In genomic region chr8:126920845-126921244, GRCm38 (mm10) we compare ENCODE assay signal across 8 mouse cellular contexts. TPM values are rescaled to one million over a fixed set of nuclear protein-coding genes. Genes with fewer than 3 reads are reported as not detected.
DNase-seq lines count a peak whose midpoint lies in the region; ATAC-seq and TF ChIP-seq lines count a peak whose summit lies in the region.

No protein-coding gene starts in this region.

- DNase-seq in G1E (ENCODE audit: low spot score) = no peak
- DNase-seq in cerebellum, adult 2 months = peak; percentile 81 to 82
- peak; percentile 68 to 73 for DNase-seq in layer of hippocampus, adult 8-10 months (ENCODE audit: low spot score in 2 of 2)
- DNase-seq in thymus, postnatal 36 days = peak; percentile 62 to 68

- WGBS in cerebellum, adult 2 months = 9% methylated on average over 3 of the region's 3 CpGs
- WGBS in lung, embryonic 15.5 days = 18% methylated on average over 3 of the region's 3 CpGs

- no peaks in the 10 kb centered on the region; the same call in 1 of the 2 replicates for H3K4me1 ChIP-seq in G1E (ENCODE audit: insufficient read depth, low read depth, low read length)
- peaks cover 3% of the 10 kb centered on the region; the same call in 1 of the 2 replicates for H3K4me1 ChIP-seq in cerebellum, adult 2 months (ENCODE audit: control insufficient read depth, insufficient read depth, low read length)
- peaks cover 17% of the 10 kb centered on the region; the same call in 1 of the 2 replicates for H3K4me1 ChIP-seq in lung, embryonic 15.5 days

- no peak overlapping the region for H3K4me2 ChIP-seq in lung, embryonic 15.5 days

- no peaks in the 10 kb centered on the region for H3K27me3 ChIP-seq in G1E (ENCODE audit: insufficient read depth, low read length)
- H3K27me3 ChIP-seq in cerebellum, adult 2 months (ENCODE audit: control insufficient read depth, insufficient read depth, low read length) = no peaks in the 10 kb centered on the region
- H3K27me3 ChIP-seq in lung, embryonic 15.5 days = no peaks in the 10 kb centered on the region

- no peaks in the 10 kb centered on the region for H3K9me3 ChIP-seq in G1E (replicated peaks)
- no peaks in the 10 kb centered on the region for H3K9me3 ChIP-seq in lung, embryonic 15.5 days

- H3K4me3 ChIP-seq in G1E (ENCODE audit: low read depth, low read length) = no peak overlapping the region
- no peak overlapping the region for H3K4me3 ChIP-seq in cerebellum, adult 2 months (replicated peaks; ENCODE audit: insufficient read depth, low read depth, low read length)
- no peak overlapping the region for H3K4me3 ChIP-seq in lung, embryonic 15.5 days

- peaks cover 57% of the 10 kb centered on the region for H3K36me3 ChIP-seq in G1E (replicated peaks)
- no peaks in the 10 kb centered on the region for H3K36me3 ChIP-seq in lung, embryonic 15.5 days

- ATAC-seq in G1E (ENCODE audit: extremely low read depth, insufficient number of reproducible peaks, low FRiP score, poor library complexity, severe bottlenecking) = peak; percentile 40; the same call in 1 of the 2 replicates
- ATAC-seq in frontal cortex, adult (ENCODE audit: low TSS enrichment) = peak; percentile 94
- ATAC-seq in hematopoietic stem cell, adult 5-6 weeks (replicated peaks in 1 of 2; ENCODE audit: insufficient read depth in 1 of 2, low FRiP score in 2 of 2, low TSS enrichment in 1 of 2, low read depth in 1 of 2, poor library complexity in 2 of 2, severe bottlenecking in 2 of 2) = peak; percentile 91 to 92
- ATAC-seq in lung, embryonic 15.5 days (ENCODE audit: borderline replicate concordance, extremely low read depth, low FRiP score, low TSS enrichment) = peak; percentile 75
- peak; percentile 87 for ATAC-seq in neutrophil, adult 5-6 weeks (ENCODE audit: extremely low read depth, insufficient number of reproducible peaks, low FRiP score, poor library complexity, severe bottlenecking)

- no peak overlapping the region for H3K27ac ChIP-seq in cerebellum, adult 2 months (ENCODE audit: insufficient read depth, low read length)
- H3K27ac ChIP-seq in lung, embryonic 15.5 days = peak overlapping the region; percentile 44; the same call in 1 of the 2 replicates

- TF ChIP-seq POLR2A in cerebellum, adult 2 months (IDR thresholded peaks at IDR 0.05; ENCODE audit: borderline replicate concordance, insufficient read depth, low read length) = no peak

- no peak overlapping the region for H3K9ac ChIP-seq in lung, embryonic 15.5 days

- no peak for TF ChIP-seq CTCF in G1E (IDR thresholded peaks at IDR 0.05; ENCODE audit: low read depth, low read length)
- TF ChIP-seq CTCF in cerebellum, adult 2 months (IDR thresholded peaks at IDR 0.05; ENCODE audit: borderline replicate concordance, insufficient read depth, low read depth, low read length) = peak; percentile 97

RNA-seq across cellular contexts. Expression of gene Tomm20, which starts 24.8 kb away (rescaled TPM):
- total RNA-seq in G1E (2014; fragmentation: Nextera tagmentation) = 133 and 158 TPM in 2 replicates
- 432 and 545 TPM in 2 replicates for total RNA-seq in G1E (2017)
- 1,504 and 2,083 TPM in 2 replicates for polyA plus RNA-seq in G1E (2012)
- 195 and 202 TPM in 2 replicates for polyA plus RNA-seq in cerebellum, adult 2 months (2012; rRNA removed)
- 191 and 268 TPM in 2 replicates for total RNA-seq in hematopoietic stem cell, adult 5-6 weeks (2017)
- 100 to 1,000 TPM; 187 to 204 (median 195) TPM for total RNA-seq in layer of hippocampus, adult 8-10 months (2022)
- polyA plus RNA-seq in lung, embryonic 15.5 days (2015; fragmentation: Nextera tagmentation; extraction: Ambion mirVana) = 208 TPM in 2 replicates
- total RNA-seq in neutrophil, adult 5-6 weeks (2017) = 79.6 and 102 TPM in 2 replicates

RNA-seq across cellular contexts. Expression of gene Rbm34, which starts 50.0 kb away (rescaled TPM):
- 18.6 and 19.3 TPM in 2 replicates for total RNA-seq in G1E (2014; fragmentation: Nextera tagmentation)
- total RNA-seq in G1E (2017) = 27.4 and 38.5 TPM in 2 replicates
- 12.0 and 12.2 TPM in 2 replicates for polyA plus RNA-seq in G1E (2012)
- 10.6 and 10.8 TPM in 2 replicates for polyA plus RNA-seq in cerebellum, adult 2 months (2012; rRNA removed)
- 49.8 and 56.7 TPM in 2 replicates for total RNA-seq in hematopoietic stem cell, adult 5-6 weeks (2017)
- 10 to 100 TPM; 10.4 to 15.6 (median 13.4) TPM for total RNA-seq in layer of hippocampus, adult 8-10 months (2022)
- polyA plus RNA-seq in lung, embryonic 15.5 days (2015; fragmentation: Nextera tagmentation; extraction: Ambion mirVana) = 22.7 and 23.2 TPM in 2 replicates
- total RNA-seq in neutrophil, adult 5-6 weeks (2017) = 31.9 and 33.8 TPM in 2 replicates

Comparison
In these comparisons a context has a peak if more than half of its experiments do, and no peak if none do; other contexts are left out.
1. ATAC-seq: peak in every context shown above with its lines; median percentile 94 in frontal cortex, adult; 92 in hematopoietic stem cell, adult 5-6 weeks; 87 in neutrophil, adult 5-6 weeks; 75 in lung, embryonic 15.5 days; 40 in G1E.